24 mouse cellular contexts compared by ENCODE assay signal in the genomic region with DNA sequence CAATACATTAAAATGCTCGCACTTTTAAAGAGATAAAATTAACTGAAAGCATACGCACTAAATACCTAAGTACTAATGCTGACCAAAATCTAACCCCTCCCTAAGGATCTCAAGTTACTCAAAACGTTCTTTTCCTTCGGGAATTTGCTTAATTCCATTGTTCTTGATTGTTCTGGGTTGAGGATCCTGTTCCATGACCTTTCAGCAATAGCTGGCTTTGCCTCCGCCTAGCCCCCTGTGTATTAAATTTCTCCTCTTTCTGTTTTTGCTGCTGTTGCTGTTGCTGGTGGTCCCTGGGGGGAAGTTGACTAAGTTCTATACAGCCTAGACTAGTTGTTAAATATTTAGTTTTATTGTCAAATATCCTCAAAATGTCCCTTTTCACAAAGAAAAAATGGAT.
"Had no signal": no experiment of that assay in that cellular context is flagged by ENCODE, and none has a peak within 500 bp of the region (broad histone marks: within the 10 kb centered on the region; RNA-seq: fewer than 3 reads in every experiment).

No protein-coding gene starts in this region.

- ATAC-seq: hindbrain, embryonic 16.5 days; inflammation-experienced regulatory T-cells, adult 6 months; intestine, embryonic 15.5 days; intestine, postnatal 0 days had no signal

- H3K27me3 ChIP-seq: heart, embryonic 13.5 days; heart, embryonic 15.5 days; intestine, embryonic 15.5 days; limb, embryonic 12.5 days; liver, embryonic 13.5 days had no signal

- H3K9me3 ChIP-seq: heart, embryonic 10.5 days; heart, embryonic 13.5 days; heart, embryonic 15.5 days; intestine, embryonic 15.5 days; limb, embryonic 10.5 days; limb, embryonic 12.5 days; liver, embryonic 13.5 days had no signal

- H3K4me2 ChIP-seq: heart, embryonic 13.5 days; heart, embryonic 15.5 days; hindbrain, embryonic 14.5 days; intestine, embryonic 15.5 days; limb, embryonic 12.5 days; liver, embryonic 11.5 days; liver, embryonic 13.5 days had no signal

- H3K27ac ChIP-seq: heart, embryonic 10.5 days; heart, embryonic 13.5 days; heart, embryonic 15.5 days; hindbrain, embryonic 14.5 days; intestine, embryonic 15.5 days; layer of hippocampus, adult 2 months; left cerebral cortex, adult 2 months; limb, embryonic 10.5 days; limb, embryonic 12.5 days; liver, embryonic 13.5 days had no signal

- H3K4me1 ChIP-seq: intestine, embryonic 15.5 days; limb, embryonic 10.5 days; limb, embryonic 12.5 days; liver, embryonic 13.5 days had no signal

- DNase-seq: gastrocnemius, postnatal 10 days; gastrocnemius, postnatal 25 days; heart, postnatal 14 days; heart, postnatal 36 days; kidney, adult 18-20 months; kidney, adult 8-10 months; kidney, postnatal 10 days; kidney, postnatal 25 days; kidney, postnatal 4 days; liver; liver, embryonic 13.5 days had no signal

- H3K36me3 ChIP-seq: heart, embryonic 10.5 days; heart, embryonic 13.5 days; heart, embryonic 15.5 days; intestine, embryonic 15.5 days; limb, embryonic 10.5 days; limb, embryonic 12.5 days; liver, embryonic 13.5 days had no signal

- H3K9ac ChIP-seq: heart, embryonic 13.5 days; heart, embryonic 15.5 days; hindbrain, embryonic 14.5 days; intestine, embryonic 15.5 days; limb, embryonic 12.5 days; liver, embryonic 13.5 days had no signal

- H3K4me3 ChIP-seq: heart, embryonic 10.5 days; heart, embryonic 13.5 days; heart, embryonic 15.5 days; intestine, embryonic 15.5 days; layer of hippocampus, adult 2 months; left cerebral cortex, adult 2 months; limb, embryonic 10.5 days; limb, embryonic 12.5 days; liver, embryonic 13.5 days had no signal
